Mouse (Mus musculus) embryonic facial prominence, embryonic 15.5 days (tissue): ENCODE results near the gene Smok3b. TPM values are rescaled to one million over a fixed set of nuclear protein-coding genes. Genes with fewer than 3 reads are reported as not detected.
A peak's percentile ranks its signal among the peaks of the same experiment; 100 is the strongest.

Experiments
- ATAC-seq: fragments of 200-750 bp; cut with Nextera tagmentation; 2 replicates; pipeline ENCODE4 v1.8.0; 2017; ENCODE audit warnings: low read depth, moderate TSS enrichment; ENCODE audit not compliant: insufficient number of reproducible peaks, low FRiP score, low TSS enrichment
- H3K27ac ChIP-seq: fragments of 300-500 bp; sonication (generic); replicated peaks from 2 replicates; pipeline ENCODE4 v1.5.1; 2015; ENCODE audit warnings: mild to moderate bottlenecking, inconsistent platforms
- H3K27me3 ChIP-seq: fragments of 300-500 bp; sonication (generic); 2 replicates; pipeline ENCODE4 v1.6.1; 2015; ENCODE audit warnings: inconsistent platforms
- H3K36me3 ChIP-seq: fragments of 300-500 bp; sonication (generic); 2 replicates; pipeline ENCODE4 v1.6.1; 2015; ENCODE audit warnings: mild to moderate bottlenecking, inconsistent platforms
- H3K4me1 ChIP-seq: fragments of 300-500 bp; sonication (generic); 2 replicates; pipeline ENCODE4 v1.6.1; 2015; ENCODE audit warnings: inconsistent platforms
- H3K4me2 ChIP-seq: fragments of 300-500 bp; sonication (generic); replicated peaks from 2 replicates; pipeline ENCODE4 v1.6.1; 2015; ENCODE audit warnings: mild to moderate bottlenecking, inconsistent platforms
- H3K4me3 ChIP-seq: fragments of 300-500 bp; sonication (generic); replicated peaks from 2 replicates; pipeline ENCODE4 v1.5.1; 2015; ENCODE audit warnings: mild to moderate bottlenecking, inconsistent platforms
- H3K9ac ChIP-seq: fragments of 300-500 bp; sonication (generic); 2 replicates; pipeline ENCODE4 v1.6.1; 2015; ENCODE audit warnings: inconsistent platforms
- H3K9me3 ChIP-seq: fragments of 300-500 bp; sonication (generic); replicated peaks from 2 replicates; pipeline ENCODE4 v1.6.1; 2016; ENCODE audit warnings: inconsistent platforms
- WGBS: fragments of 180-500 bp; shearing (Covaris S2); methylation state at CpG from one replicate; pipeline ENCODE4 v1.1.7; 2015; 5-methylcytosine and 5-hydroxymethylcytosine counted together
- polyA plus RNA-seq: library from polyadenylated mRNA; unstranded; fragments of >200 nt; fragmentation: Nextera tagmentation; extraction: Ambion mirVana; gene quantifications from 2 replicates; pipeline ENCODE4 v1.2.1, GENCODE M21; 2015

Gene Smok3b
- polyA plus RNA-seq, 1 experiment from 2014 or later: not detected

GRCm38 (mm10) chr5:138085421-138085911 lies 64.2 kb downstream of the Smok3b start:
- ATAC-seq: no peak
- peak overlapping the region; percentile 99 for H3K4me3 ChIP-seq
- H3K4me1 ChIP-seq: peaks cover 8% of the 10 kb centered on the region; the same call in 1 of the 2 replicates
- peaks cover 4% of the 10 kb centered on the region; the same call in 1 of the 2 replicates for H3K36me3 ChIP-seq
- peak overlapping the region; percentile 98 for H3K9ac ChIP-seq
- under 1% methylated on average over 18 of the region's 18 CpGs for WGBS
- H3K9me3 ChIP-seq: no peaks in the 10 kb centered on the region
- H3K4me2 ChIP-seq: peak overlapping the region; percentile 59
- no peaks in the 10 kb centered on the region; the same call in 1 of the 2 replicates for H3K27me3 ChIP-seq
- peak overlapping the region; percentile 81 for H3K27ac ChIP-seq

GRCm38 (mm10) chr5:138086842-138087241 lies 65.6 kb downstream of the Smok3b start:
- Histone ChIP-seq H3K36me3 (peaks cover 4% of the 10 kb centered on the region; the same call in 1 of the 2 replicates), H3K4me3 (no peak overlapping the region), H3K4me2 (no peak overlapping the region), H3K9me3 (no peaks in the 10 kb centered on the region), H3K4me1 (peaks cover 8% of the 10 kb centered on the region; the same call in 1 of the 2 replicates), H3K27ac (no peak overlapping the region), H3K9ac (no peak overlapping the region), H3K27me3 (no peaks in the 10 kb centered on the region; the same call in 1 of the 2 replicates)
- no peak for ATAC-seq
- WGBS: 81% methylated on average over 3 of the region's 3 CpGs

GRCm38 (mm10) chr5:138088366-138088765 lies 67.1 kb downstream of the Smok3b start:
- Histone ChIP-seq H3K4me3 (no peak overlapping the region), H3K9ac (no peak overlapping the region), H3K36me3 (peaks cover 10% of the 10 kb centered on the region), H3K9me3 (no peaks in the 10 kb centered on the region), H3K4me2 (no peak overlapping the region), H3K27ac (no peak overlapping the region), H3K4me1 (peaks cover 8% of the 10 kb centered on the region; the same call in 1 of the 2 replicates), H3K27me3 (no peaks in the 10 kb centered on the region)
- no peak for ATAC-seq
- WGBS: 86% methylated on average over 3 of the region's 3 CpGs

- no peak for ATAC-seq
- Histone ChIP-seq H3K27ac (no peak overlapping the region), H3K4me1 (peaks cover 8% of the 10 kb centered on the region; the same call in 1 of the 2 replicates), H3K9me3 (no peaks in the 10 kb centered on the region), H3K4me3 (no peak overlapping the region), H3K4me2 (no peak overlapping the region), H3K36me3 (peaks cover 17% of the 10 kb centered on the region), H3K9ac (no peak overlapping the region), H3K27me3 (no peaks in the 10 kb centered on the region)
- 87% methylated on average over 6 of the region's 6 CpGs for WGBS
Measured at GRCm38 (mm10) chr5:138089108-138089551, 67.9 kb downstream of the Smok3b start.

GRCm38 (mm10) chr5:138090271-138090670 lies 69.0 kb downstream of the Smok3b start:
- Histone ChIP-seq H3K36me3 (peaks cover 26% of the 10 kb centered on the region), H3K4me1 (peaks cover 8% of the 10 kb centered on the region; the same call in 1 of the 2 replicates), H3K9me3 (no peaks in the 10 kb centered on the region), H3K27ac (no peak overlapping the region), H3K9ac (no peak overlapping the region), H3K27me3 (no peaks in the 10 kb centered on the region), H3K4me3 (no peak overlapping the region), H3K4me2 (no peak overlapping the region)
- WGBS: 74% methylated on average over 3 of the region's 3 CpGs
- ATAC-seq: no peak

GRCm38 (mm10) chr5:138090737-138091136 lies 69.5 kb downstream of the Smok3b start:
- ATAC-seq: no peak
- H3K27me3 ChIP-seq: no peaks in the 10 kb centered on the region
- peaks cover 8% of the 10 kb centered on the region; the same call in 1 of the 2 replicates for H3K4me1 ChIP-seq
- H3K27ac ChIP-seq: no peak overlapping the region
- H3K4me2 ChIP-seq: no peak overlapping the region
- 94% methylated on average over 5 of the region's 5 CpGs for WGBS
- H3K36me3 ChIP-seq: peaks cover 28% of the 10 kb centered on the region
- H3K9ac ChIP-seq: no peak overlapping the region
- H3K4me3 ChIP-seq: no peak overlapping the region
- H3K9me3 ChIP-seq: no peaks in the 10 kb centered on the region

GRCm38 (mm10) chr5:138092771-138093170 lies 71.5 kb downstream of the Smok3b start:
- Histone ChIP-seq H3K27me3 (no peaks in the 10 kb centered on the region), H3K27ac (no peak overlapping the region), H3K4me3 (no peak overlapping the region), H3K4me2 (no peak overlapping the region), H3K9me3 (no peaks in the 10 kb centered on the region), H3K9ac (no peak overlapping the region), H3K36me3 (peaks cover 49% of the 10 kb centered on the region), H3K4me1 (no peaks in the 10 kb centered on the region)
- WGBS: 95% methylated on average over 4 of the region's 4 CpGs
- ATAC-seq: no peak

GRCm38 (mm10) chr5:138094474-138094873 lies 73.2 kb downstream of the Smok3b start:
- ATAC-seq: no peak

More at GRCm38 (mm10) chr5:138094474-138094873, 73.2 kb downstream of the Smok3b start:
- Histone ChIP-seq H3K36me3 (peaks cover 62% of the 10 kb centered on the region), H3K27me3 (no peaks in the 10 kb centered on the region), H3K9me3 (no peaks in the 10 kb centered on the region), H3K4me2 (no peak overlapping the region), H3K27ac (no peak overlapping the region), H3K4me1 (no peaks in the 10 kb centered on the region), H3K4me3 (no peak overlapping the region), H3K9ac (no peak overlapping the region)
- WGBS: 94% methylated on average over 6 of the region's 6 CpGs

Other genes starting within 250 kb of the Smok3b start
- gene Ppp1r35, start 242.6 kb upstream of the Smok3b start, polyA plus RNA-seq: 34.5 and 39.9 TPM in 2 replicates
- 12.4 and 13.7 TPM in 2 replicates for gene Mepce, start 233.8 kb upstream of the Smok3b start, polyA plus RNA-seq
- gene Zcwpw1, start 233.6 kb upstream of the Smok3b start, polyA plus RNA-seq: 22.4 and 26.1 TPM in 2 replicates
- gene Pilra, start 185.1 kb upstream of the Smok3b start, polyA plus RNA-seq: 0.68 and 1.5 TPM in 2 replicates
- 0.19 TPM in 1 of 2 replicates, not detected in the other for gene Pilrb1, start 163.3 kb upstream of the Smok3b start, polyA plus RNA-seq
- 0.39 and 1.2 TPM in 2 replicates for gene Pilrb2, start 149.6 kb upstream of the Smok3b start, polyA plus RNA-seq
- gene Cyp3a13, start 99.8 kb upstream of the Smok3b start, polyA plus RNA-seq: 0.17 and 0.33 TPM in 2 replicates
- gene Gjc3, start 58.3 kb upstream of the Smok3b start, polyA plus RNA-seq: 0.92 and 1.2 TPM in 2 replicates
- 0.17 TPM in 1 of 2 replicates, not detected in the other for gene Azgp1, start 39.9 kb upstream of the Smok3b start, polyA plus RNA-seq
- gene Smok3a, start 168 bp upstream of the Smok3b start, polyA plus RNA-seq: not detected in 2 replicates
- gene Smok3c, start 31.8 kb downstream of the Smok3b start, polyA plus RNA-seq: not detected in 2 replicates
- gene Zkscan1, start 63.7 kb downstream of the Smok3b start, polyA plus RNA-seq: 16.5 and 17.8 TPM in 2 replicates
- gene Zscan21, start 95.5 kb downstream of the Smok3b start, polyA plus RNA-seq: 54.0 and 58.1 TPM in 2 replicates
- gene Zfp113, start 134.3 kb downstream of the Smok3b start, polyA plus RNA-seq: 17.4 and 19.9 TPM in 2 replicates
- gene Cops6, start 139.6 kb downstream of the Smok3b start, polyA plus RNA-seq: 303 and 321 TPM in 2 replicates
- 26.9 and 27.4 TPM in 2 replicates for gene Ap4m1, start 150.6 kb downstream of the Smok3b start, polyA plus RNA-seq
- 141 and 142 TPM in 2 replicates for gene Mcm7, start 151.0 kb downstream of the Smok3b start, polyA plus RNA-seq
- 77.2 and 87.7 TPM in 2 replicates for gene Taf6, start 166.0 kb downstream of the Smok3b start, polyA plus RNA-seq
- 61.1 and 65.6 TPM in 2 replicates for gene Cnpy4, start 166.1 kb downstream of the Smok3b start, polyA plus RNA-seq
- gene Mblac1, start 172.9 kb downstream of the Smok3b start, polyA plus RNA-seq: 8.5 and 8.6 TPM in 2 replicates
- not detected in 2 replicates for gene Nxpe5, start 204.5 kb downstream of the Smok3b start, polyA plus RNA-seq
- 72.6 and 72.7 TPM in 2 replicates for gene Lamtor4, start 234.1 kb downstream of the Smok3b start, polyA plus RNA-seq
- 7.4 and 7.7 TPM in 2 replicates for gene BC037034, start 242.6 kb downstream of the Smok3b start, polyA plus RNA-seq